Mouse (Mus musculus) frontal cortex, adult (tissue): ENCODE data around the gene Gosr2.
A peak's percentile ranks its signal among the peaks of the same experiment; 100 is the strongest.

Experiments used
- ATAC-seq: cut with Nextera tagmentation; 2 replicates; pipeline ENCODE4 v1.9.2; 2017; ENCODE audit warnings: mild to moderate bottlenecking, moderate library complexity, mixed read lengths; ENCODE audit not compliant: low TSS enrichment

Gosr2 gene

GRCm38 (mm10) chr11:103697565-103698176, at the start of gene Gosr2:
Gosr2 (minus strand) TSS chr11:103697898.
- ATAC-seq: peak; percentile 97

GRCm38 (mm10) chr11:103735046-103735781, 37.5 kb upstream of the Gosr2 start:
- no peak for ATAC-seq

GRCm38 (mm10) chr11:103734411-103735045, 36.8 kb upstream of the Gosr2 start:
- ATAC-seq: no peak

- ATAC-seq: no peak
These were observed 36.3 kb upstream of the Gosr2 start for GRCm38 (mm10) chr11:103733961-103734360.

- peak; percentile 55; the same call in 1 of the 2 replicates for ATAC-seq
These were observed 35.4 kb upstream of the Gosr2 start for GRCm38 (mm10) chr11:103733069-103733468.

- ATAC-seq: no peak
These were observed 34.6 kb upstream of the Gosr2 start for GRCm38 (mm10) chr11:103732306-103732705.

GRCm38 (mm10) chr11:103731594-103731993, 33.9 kb upstream of the Gosr2 start:
- ATAC-seq: no peak

GRCm38 (mm10) chr11:103729282-103729985, 31.7 kb upstream of the Gosr2 start:
- no peak for ATAC-seq

GRCm38 (mm10) chr11:103724331-103724771, 26.7 kb upstream of the Gosr2 start:
- peak; percentile 97 for ATAC-seq

GRCm38 (mm10) chr11:103722040-103722481, 24.4 kb upstream of the Gosr2 start:
- no peak for ATAC-seq

- ATAC-seq: no peak
These were observed 23.9 kb upstream of the Gosr2 start for GRCm38 (mm10) chr11:103721468-103722039.

- no peak for ATAC-seq
These were observed 21.7 kb upstream of the Gosr2 start for GRCm38 (mm10) chr11:103719436-103719835.

- no peak for ATAC-seq
These were observed 19.3 kb upstream of the Gosr2 start for GRCm38 (mm10) chr11:103716971-103717370.

GRCm38 (mm10) chr11:103714074-103714473, 16.4 kb upstream of the Gosr2 start:
- ATAC-seq: no peak

- ATAC-seq: no peak
These were observed 14.3 kb upstream of the Gosr2 start for GRCm38 (mm10) chr11:103711851-103712587.

- no peak for ATAC-seq
These were observed 12.3 kb upstream of the Gosr2 start for GRCm38 (mm10) chr11:103709982-103710381.

- no peak for ATAC-seq
These were observed 9.3 kb upstream of the Gosr2 start for GRCm38 (mm10) chr11:103707005-103707404.

GRCm38 (mm10) chr11:103698226-103698625, 528 bp upstream of the Gosr2 start:
- no peak for ATAC-seq

GRCm38 (mm10) chr11:103696851-103697564, 690 bp downstream of the Gosr2 start:
- ATAC-seq: peak; percentile 43

- ATAC-seq: no peak
These were observed 4.5 kb downstream of the Gosr2 start for GRCm38 (mm10) chr11:103693241-103693640.
